Mouse (Mus musculus) ovary, postnatal 36 days (tissue): ENCODE data around the gene Gnas.

Source experiments
- DNase-seq: peaks from one replicate; pipeline ENCODE4 v3.0.0; 2022; ENCODE audit warnings: low spot score, mixed read lengths

Gnas gene

DNA sequence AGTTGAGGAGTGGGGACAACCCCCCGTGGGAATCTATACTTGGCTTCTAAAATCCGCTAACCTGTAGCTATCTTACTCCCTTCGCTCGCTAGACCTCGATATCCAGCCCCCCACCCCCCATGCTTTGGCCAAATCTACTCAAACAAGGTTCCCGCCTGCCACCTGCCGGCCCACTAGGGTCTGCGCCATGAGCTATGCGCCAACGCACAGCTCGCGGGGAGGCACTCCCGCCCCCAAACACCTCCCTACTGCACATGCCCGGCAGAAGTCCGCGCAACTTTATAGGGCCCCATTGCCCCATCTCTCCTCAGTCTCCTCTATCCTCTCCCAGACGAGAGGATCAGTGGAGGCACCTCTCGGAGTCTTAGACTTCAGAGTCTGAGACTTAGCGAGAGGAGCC, at the start of gene Gnas:
Gene Gnas (plus strand): TSS at position 310 of the 400 bp plus-strand sequence.
- DNase-seq, result no peak

DNA sequence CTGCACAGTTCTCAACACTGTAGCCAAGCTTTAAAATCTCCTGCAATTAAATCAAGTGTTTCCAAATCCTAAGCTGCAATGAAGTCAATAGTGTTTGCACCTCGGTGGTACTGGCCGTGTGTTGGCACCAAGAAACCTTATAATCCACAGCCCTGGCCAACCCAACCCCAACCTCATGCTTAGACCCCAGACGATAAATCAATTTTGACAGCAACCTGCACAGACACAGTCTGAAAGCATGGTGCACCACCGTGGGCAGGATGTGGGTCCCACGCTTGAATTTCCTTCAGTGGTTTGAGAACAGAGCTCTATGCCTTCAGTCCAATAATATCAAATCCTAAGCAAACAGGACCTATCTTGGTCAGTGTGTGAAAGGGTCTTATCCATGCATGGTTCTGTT, 41.7 kb upstream of the Gnas start:
- DNase-seq, result no peak

DNA sequence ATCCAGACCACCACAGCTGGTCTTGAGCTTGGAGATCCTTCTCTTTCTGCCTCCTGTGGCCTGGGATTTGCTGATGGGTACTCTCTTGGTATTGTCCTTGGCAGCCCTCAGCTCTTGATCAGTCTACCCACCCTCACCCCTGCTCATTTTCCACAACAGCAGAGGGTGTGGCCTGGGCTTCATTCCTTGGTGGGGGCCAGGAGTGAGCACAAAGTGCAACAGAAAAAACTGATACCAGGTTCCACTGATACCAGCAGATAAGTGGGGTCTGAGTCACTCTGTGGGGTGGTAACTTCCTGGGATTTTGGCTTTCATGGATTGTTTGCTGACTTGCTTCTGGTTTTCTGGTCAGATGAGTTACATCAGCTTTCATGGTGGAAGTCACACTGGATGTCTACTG, 32.2 kb upstream of the Gnas start:
- no peak for DNase-seq

DNA sequence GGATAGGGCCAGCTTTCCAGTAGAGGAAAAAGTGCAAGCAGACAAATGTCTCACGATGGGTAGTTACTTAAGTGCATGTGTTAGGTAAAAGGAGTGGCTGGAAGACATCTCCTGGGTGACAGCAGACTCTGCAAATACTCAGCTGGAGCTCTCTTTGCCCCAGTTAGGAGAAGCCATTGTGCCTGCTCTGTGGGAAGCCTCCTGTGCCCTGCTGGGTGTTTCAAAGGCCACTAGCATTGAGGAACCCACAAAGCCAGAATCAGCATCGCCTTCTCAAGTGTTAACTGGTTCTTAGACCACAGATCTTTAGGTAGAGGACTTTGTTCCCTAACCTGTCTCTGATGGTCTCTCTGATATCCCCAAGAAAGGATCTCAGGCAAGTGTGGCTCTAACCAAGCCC, 26.8 kb upstream of the Gnas start:
- DNase-seq, result no peak

DNA sequence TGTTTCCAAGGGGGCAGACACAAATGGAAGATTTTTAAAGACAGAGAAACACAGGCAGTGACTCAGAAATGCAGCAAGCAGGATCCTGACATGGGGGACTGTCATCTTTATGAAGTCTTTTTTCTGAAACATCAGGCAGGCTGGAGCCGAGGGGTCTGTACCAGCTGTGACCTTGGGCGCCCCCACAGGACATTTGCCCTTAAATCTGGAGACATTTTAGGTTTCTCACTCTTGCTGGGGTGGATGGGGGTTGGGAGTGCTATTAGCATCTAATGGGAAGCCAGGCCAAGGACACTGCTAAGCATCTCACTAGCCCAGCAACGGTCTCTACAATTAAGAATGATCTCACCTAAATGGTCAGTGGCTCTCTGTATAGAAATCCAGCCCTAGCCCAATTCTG, 24.1 kb upstream of the Gnas start:
- no peak for DNase-seq

DNA sequence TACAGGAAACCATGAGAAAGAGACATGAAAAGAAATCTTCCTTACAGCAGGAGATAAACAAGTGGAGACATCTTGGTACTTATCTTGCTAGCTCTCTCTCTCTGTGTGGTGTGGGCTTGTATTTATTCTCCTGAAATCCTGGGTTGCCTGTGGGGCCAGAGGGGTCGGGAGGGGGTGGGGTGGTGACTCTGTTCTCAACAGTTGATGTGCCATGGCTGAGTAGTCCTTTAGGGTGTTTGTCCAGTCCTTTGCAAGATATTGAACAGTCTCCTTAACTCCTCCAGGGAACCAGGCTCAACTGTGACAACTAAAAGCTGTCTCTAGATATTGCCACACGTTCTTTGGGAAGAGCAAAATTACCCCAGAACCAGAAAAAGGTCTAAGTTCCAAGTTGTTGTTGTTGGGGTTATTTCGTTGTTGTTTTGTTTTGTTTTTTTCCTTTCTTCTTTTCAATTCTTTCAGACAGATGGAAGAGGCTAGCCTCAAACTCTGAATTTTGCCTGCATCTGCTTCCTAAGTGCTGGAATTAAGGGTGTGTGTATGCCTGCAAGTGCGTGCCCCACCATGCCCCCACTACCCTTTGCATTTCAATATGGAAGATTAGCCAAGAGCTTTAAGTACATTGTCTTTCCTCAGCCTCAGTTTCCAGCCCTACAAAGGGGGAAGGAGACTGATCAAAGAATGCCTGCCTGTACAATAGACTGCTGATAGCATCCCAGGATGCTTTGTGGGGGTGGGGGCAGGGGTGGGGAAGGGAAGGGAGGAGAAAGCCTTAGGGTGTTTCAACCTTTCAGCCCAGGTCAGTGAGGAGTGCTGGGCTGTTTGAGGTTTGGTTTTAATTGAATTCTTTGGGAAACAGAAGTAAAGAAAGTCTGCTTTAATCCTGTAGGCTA, 23.0 kb upstream of the Gnas start:
- no peak for DNase-seq

DNA sequence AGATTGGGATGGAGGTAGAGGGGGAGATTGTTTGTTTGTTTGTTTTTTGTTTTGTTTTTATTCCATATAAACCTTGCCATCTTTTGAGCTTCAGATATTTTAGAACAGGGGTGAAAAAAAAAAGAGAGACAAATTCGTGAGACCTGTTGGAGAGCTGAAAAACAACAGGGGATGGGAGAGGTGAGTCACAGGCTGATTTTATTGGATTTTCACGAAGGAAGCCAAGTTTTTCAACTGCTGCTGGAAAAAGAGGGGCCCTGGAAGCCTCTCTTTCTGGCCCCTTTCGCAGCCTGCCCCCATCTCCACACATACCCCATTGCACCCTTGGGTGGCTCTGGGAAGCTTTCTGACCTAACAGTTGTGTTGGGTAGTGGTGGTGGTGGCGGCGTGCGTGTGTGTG, 22.3 kb upstream of the Gnas start:
- no peak for DNase-seq

DNA sequence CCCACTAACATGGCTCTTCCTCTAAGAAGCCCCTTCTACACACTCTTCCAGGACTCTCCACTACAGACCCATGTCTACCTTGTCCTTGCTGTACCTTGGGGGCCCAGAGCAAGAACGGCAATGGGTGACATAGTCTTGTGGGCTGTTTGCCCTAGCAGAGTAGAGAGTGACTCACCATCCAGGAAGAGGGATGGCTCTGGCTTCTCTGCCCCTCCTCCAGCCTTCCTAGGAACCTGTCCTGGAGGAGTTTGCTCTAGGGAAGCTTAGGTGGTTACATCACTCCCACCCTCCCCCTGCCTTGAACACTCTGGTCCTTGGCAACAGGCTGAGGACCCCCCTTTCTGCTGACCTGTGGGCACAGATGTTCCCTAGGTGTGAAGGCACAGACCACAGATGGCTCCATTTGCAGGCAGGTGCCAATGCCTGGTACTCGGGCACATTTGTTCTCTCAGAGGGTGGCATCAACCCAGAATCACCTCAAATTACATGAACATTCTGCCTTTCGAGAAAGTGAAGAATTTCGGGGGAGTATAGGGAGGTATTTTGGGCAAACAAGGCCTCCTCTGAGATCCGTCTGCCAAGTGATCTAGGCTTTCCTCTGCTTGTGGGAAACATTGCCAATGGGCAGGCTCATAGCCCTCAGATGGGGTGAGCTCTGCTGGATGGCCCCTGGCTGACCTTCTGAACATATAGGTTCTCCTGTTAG, 20.9 kb upstream of the Gnas start:
- no peak for DNase-seq

DNA sequence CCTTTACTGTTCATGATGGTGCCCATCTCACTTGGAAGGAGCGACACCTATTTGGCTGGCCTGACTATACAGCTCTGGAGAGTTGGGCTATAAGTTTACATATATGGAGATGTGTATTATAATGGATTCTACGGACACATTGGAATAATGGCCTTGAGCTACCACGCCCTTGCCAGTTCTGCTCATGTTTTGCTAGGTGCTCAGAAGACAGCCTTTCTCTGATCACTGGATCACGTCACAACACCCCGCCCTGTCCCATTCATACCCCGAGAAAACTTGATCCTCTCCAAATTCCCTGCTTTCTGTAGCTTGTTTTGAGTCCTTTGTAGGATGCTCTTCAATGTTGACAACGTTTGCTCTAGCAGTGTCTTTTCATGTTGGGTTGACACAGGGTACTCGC, 19.9 kb upstream of the Gnas start:
- no peak for DNase-seq

DNA sequence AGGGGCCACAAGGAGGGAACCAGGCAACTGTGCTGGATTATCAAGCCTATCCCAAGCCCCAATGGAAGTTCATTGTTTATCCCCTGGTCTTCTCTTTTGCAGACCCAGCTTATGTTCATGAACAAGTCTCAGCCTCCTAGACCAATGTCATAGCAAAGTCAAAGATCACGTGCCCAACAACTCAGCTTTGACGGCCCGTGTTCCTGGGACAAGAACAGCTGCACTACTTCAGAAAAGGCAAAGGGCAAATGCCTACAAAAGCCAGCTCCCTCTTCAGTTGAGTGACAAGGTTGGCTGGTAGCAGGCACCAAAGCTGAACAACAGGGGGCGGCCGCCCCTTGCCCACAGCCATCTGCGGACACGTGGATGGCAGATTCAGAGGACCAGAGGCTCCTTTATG, 13.7 kb upstream of the Gnas start:
- no peak for DNase-seq

DNA sequence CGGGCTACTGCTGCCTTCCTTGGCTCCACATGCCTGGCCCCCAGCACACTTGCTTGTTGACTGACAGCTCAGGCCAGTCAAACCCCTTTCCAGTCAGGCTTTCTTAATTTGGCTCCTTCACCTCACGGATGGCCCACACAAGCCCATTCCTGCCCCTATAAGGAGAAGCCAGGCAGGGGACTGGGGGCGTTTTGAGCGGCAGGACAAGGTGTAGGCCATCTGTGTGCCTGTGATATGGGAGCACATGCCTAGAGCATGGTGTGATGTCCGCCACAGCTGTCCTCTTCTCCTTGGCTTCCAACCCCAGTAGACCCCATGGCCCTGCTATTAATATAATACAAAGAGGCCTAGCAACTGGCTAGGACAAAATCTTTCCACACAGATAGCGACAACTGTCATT, 12.7 kb upstream of the Gnas start:
- DNase-seq, result no peak

DNA sequence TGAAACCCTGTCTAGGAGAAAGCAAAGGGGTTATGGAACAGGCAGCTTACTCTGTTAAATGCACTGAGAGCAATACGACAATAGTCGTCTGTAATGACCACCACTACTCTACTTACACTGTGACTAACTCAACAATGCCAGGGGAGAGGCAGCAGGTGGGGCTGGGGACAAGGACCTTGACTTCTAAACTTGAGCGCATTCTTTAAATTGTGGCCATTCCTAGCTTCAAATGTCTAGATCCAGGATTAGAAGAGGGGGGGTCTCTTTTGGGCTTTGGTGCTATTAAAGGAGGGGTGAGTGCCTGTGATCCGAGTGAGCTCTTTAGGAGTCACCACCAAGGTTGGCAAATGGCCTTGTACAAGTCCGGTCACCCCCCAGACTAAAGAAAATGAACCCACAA, 11.0 kb upstream of the Gnas start:
- DNase-seq, result no peak

DNA sequence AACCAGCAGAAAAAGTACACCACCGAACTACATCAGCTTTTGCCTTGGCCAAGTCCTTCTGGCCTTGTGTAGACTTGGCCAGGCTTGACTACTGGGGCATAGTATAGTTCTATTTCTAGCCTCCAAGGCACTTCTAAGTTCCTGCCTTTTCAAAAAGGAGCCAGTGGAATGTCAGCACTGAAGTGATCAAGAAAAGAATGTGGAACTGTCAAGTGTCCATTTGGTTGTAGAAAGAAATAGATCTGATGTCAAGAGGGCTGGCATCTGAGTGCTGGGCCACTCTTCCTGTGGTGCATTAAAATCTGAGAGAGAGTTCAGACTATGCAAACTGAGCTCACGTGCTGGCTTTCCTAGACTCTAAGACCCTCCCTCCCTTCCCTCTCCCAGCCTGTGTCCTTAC, 10.2 kb upstream of the Gnas start:
- no peak for DNase-seq

DNA sequence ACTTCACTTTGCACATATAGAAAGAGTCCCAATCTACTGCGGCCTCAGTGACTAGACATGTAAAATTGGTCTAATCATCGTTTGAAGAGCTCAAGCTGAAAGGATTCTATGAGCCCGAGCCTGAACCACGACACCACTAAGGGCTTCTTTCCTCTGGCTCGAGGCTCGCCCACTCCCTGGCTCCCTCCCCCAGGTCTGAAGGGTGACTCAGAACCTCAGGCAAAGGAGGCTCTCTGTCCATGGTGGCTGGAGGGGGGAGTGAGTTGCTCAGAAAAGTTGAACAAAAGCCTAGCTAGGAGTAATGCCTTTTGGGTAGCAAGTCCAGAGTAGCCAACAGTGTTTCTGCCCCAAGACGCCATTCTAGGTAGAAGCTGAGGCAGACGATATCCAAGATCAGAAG, 4.3 kb upstream of the Gnas start:
- no peak for DNase-seq

DNA sequence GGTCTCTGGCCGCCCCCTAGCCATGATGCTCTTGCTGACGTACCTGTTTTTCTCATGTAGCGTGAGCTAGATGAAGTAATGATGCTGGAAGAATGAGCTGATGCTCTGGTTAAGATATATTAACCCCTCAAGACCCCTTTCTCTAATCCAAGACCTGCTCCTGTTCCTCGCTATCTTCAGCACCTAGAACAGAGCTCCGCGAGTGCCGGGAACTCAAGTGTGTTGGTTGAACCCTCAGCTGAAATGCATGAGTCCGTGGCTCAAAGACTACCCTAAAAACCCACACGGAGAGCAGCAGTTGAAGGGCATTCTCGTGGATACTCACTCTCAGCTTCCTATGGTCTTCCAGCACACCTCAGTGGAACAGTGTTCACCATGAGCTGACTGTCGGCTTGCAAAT, 779 bp upstream of the Gnas start:
- no peak for DNase-seq

DNA sequence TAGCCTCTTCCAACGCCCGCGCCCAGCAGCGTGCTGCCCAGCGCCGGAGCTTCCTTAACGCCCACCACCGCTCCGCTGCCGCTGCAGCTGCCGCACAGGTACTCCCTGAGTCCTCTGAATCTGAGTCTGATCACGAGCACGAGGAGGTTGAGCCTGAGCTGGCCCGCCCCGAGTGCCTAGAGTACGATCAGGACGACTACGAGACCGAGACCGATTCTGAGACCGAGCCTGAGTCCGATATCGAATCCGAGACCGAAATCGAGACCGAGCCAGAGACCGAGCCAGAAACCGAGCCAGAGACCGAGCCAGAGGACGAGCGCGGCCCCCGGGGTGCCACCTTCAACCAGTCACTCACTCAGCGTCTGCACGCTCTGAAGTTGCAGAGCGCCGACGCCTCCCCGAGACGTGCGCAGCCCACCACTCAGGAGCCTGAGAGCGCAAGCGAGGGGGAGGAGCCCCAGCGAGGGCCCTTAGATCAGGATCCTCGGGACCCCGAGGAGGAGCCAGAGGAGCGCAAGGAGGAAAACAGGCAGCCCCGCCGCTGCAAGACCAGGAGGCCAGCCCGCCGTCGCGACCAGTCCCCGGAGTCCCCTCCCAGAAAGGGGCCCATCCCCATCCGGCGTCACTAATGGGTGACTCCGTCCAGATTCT, 812 bp downstream of the Gnas start:
- DNase-seq, result no peak

DNA sequence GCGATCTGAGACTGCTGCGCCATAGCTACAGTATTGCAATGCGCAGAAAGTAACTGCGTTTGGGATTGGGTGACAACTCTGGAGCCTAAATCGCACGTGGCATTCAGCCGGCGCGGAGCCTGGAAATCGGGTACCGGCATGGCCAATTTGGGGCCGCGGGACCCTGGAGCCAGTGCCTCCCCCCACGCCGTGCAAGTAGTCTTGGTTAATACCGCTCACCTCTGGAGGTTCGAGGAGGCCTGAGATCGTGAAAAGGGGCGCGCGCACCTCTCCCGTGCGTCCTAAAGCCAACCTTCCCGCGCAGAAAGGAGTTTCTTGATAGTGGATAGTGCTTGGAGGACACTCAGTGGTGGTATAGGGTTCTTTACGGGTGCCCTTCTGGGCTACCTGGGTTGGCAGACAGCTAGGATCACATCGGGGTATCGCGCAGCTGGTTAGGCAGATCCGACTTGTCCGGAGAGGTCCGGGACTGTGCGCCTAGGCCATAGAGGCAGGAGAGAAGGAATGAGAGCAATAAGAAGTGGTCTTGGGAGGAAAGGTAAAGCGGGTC, 1.9 kb downstream of the Gnas start:
- DNase-seq, result no peak

DNA sequence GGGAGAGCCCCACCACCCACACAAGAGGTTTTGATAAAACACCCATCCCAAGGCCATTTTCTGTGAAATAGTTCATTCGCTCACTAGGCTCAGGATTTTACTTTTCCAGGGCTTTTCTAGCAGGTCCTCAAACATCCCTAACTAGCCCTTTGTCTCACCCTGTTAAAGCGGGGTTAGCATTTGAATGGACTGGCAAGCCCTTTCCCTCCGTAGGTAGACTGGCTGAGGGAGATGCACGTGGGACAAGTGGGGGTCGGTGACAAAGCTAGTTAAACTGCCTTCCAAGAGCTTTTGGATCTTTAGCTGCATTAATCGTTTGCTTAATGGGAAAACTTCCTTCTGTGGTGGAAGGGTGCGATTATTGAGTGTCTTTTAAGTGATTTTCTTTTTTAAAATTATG, 3.8 kb downstream of the Gnas start:
- no peak for DNase-seq

DNA sequence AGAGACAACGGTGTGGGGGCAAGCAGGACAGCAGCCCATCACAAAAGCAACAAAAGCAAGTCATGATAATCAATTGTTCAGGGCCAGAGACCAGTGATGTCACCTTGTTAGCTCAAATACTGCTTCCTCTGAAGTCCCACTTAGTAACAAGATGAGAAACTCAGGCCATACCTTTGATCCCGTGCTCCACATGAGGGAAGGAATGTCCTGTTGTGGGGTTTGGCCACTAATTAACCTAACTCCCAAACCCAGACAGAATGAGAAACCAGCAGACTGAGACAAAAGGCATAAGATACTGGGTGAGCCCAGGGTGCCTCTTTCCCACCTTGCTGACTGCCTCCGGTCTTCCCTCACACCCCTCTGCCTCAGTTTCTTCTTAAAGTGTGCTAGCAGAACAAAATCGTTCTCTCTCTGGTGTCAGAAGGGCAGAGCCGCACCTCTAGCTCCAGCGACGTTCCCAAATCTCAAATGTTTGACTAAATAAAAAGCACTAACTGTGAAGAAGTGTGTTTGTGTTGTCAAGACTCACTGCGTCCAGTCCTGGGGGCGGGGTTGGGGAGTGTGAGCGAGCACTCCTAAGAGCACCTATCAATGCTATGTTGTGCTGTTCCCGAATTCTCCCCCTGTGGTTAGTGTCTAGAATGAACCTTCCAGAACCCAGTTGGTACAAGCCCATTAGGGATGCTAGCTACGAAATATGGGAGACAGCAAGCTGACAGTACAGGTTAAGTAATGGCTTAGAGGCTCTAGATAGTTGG, 4.7 kb downstream of the Gnas start:
- no peak for DNase-seq

DNA sequence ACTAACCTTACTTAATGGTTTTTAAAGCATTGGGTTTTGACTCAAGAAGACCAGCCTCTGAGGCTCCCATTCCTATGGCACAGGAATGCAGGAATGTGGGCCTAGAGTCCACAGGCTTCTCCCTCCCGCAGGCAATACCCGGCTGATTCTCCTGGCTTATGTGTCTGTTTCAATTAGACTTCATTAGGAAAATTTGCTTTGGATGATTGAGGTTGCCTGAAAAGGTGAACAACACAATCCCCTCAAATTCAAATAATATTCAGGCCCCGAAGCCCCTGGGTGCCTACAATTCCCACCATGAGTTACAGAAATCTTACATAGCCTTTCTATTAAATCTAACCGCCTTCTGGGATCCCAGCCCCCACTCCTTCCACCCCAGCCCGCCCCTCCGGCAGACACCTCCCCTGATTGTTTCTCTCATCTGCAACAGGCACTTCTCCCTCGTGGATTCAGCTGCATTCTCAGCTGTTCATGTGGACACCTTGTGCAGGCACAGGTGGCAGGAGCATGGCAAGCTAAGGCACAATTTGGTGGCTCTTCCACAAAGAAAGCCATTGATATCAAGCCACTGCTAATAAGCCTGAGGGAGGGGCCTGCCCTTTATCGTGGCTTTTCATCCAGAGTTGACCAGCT, 7.0 kb downstream of the Gnas start:
- no peak for DNase-seq

DNA sequence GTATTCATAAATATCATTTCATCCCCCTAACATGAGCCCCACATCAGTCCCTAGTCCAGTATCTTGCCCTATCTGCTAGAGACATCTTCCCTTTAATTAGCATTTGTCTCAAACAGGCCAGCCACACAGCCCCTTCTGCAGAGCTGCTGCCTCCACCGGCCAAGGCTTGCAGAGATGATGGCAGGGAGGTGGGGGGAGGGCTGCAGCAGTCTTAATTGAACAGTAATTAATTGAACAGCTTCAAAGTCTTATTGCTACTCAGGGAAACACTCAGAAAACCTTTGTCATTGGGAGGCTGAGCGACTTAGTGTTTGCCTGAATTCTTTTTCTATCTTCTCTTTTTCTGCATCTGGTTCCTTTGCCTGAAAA, 7.5 kb downstream of the Gnas start:
- DNase-seq, result no peak

DNA sequence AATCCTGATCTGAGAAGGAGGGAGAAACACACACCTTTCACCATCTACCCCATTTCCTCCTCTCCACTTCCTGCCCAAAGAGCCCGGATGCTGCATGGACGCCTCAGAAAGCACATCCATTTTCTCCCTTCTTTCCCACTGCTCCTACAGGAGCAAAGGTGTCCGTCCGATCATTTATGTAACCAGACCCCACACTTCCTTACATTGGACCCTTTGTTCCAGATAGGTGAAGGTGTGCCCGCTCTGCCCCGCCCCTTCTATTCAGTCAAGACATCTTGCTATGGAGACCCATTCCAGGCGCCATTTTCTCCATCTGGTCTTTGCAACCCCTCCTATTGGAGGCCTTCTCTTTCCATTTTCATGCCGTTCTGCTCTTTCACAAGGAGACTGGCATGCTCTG, 10.3 kb downstream of the Gnas start:
- no peak for DNase-seq
